Mouse (Mus musculus): ENCODE results near the gene Srsf12. TPM values are rescaled to one million over a fixed set of nuclear protein-coding genes. Genes with fewer than 3 reads are reported as not detected.
A peak's percentile ranks its signal among the peaks of the same experiment; 100 is the strongest.

The Srsf12 gene
- polyA plus RNA-seq, 1 experiment from 2014 or later: 0.16 TPM

DNA sequence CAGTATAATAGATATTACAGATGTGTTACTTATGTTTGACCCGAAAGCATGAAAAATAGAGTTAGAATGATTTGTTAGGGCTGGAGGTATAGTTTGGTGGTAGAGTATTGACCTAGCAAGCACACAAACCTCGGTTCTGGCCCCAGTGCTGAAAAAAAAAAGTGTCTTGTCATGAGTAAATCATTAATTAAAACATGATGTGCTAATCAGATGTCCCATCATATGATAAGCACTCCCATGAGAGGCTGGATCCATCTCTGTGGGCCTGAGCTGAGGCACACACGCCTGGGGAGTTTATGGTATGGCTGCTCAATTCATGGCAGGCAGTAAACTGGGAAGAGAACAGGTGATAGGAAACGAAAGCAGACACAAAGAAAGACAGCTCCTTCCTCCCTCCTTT is 20.8 kb downstream of the Srsf12 start:
- no peak overlapping the region for H3K4me2 ChIP-seq (replicated peaks; ENCODE audit: low read depth, low read length)
- no peak for DNase-seq (ENCODE audit: low spot score)
- no peaks in the 10 kb centered on the region for H3K4me1 ChIP-seq (ENCODE audit: insufficient read depth, low read depth, low read length)
- no peaks in the 10 kb centered on the region for H3K9me3 ChIP-seq (ENCODE audit: low read length)
- H3K4me3 ChIP-seq (ENCODE audit: low read depth, low read length): no peak overlapping the region
- H3K27ac ChIP-seq (ENCODE audit: low read length): no peak overlapping the region
- H3K9ac ChIP-seq (replicated peaks; ENCODE audit: low read depth): no peak overlapping the region
- no peaks in the 10 kb centered on the region for H3K27me3 ChIP-seq (replicated peaks; ENCODE audit: insufficient read depth, low read length)
- H3K36me3 ChIP-seq (ENCODE audit: insufficient read depth, low read length): no peaks in the 10 kb centered on the region
- TF ChIP-seq CTCF (IDR thresholded peaks at IDR 0.05) (no peak), EP300 (IDR thresholded peaks at IDR 0.05) (no peak)
- WGBS: 68% methylated on average over 4 of the region's 4 CpGs
- no peak for ATAC-seq

DNA sequence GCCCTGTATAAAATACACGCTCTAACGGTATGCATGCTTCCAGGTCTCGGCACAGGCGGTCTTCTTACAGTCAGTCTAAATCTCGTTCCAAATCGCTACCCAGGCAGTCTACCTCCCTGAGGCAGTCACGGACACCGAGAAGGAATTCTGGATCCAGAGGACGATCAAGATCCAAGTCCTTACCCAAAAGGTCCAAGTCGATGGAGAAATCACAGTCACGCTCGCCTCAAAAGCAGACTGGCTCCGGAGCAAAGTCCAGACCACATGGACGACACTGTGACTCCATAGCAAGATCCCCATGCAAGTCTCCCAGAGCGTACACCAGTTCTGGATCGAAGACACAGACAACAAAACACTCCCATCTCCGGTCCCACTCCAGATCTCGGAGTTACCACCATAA is 22.1 kb downstream of the Srsf12 start:
- ATAC-seq: no peak
- Histone ChIP-seq H3K27me3 (replicated peaks; ENCODE audit: insufficient read depth, low read length) (no peaks in the 10 kb centered on the region), H3K36me3 (ENCODE audit: insufficient read depth, low read length) (no peaks in the 10 kb centered on the region), H3K27ac (ENCODE audit: low read length) (no peak overlapping the region), H3K9ac (replicated peaks; ENCODE audit: low read depth) (no peak overlapping the region), H3K4me3 (ENCODE audit: low read depth, low read length) (no peak overlapping the region), H3K4me2 (replicated peaks; ENCODE audit: low read depth, low read length) (no peak overlapping the region), H3K4me1 (ENCODE audit: insufficient read depth, low read depth, low read length) (no peaks in the 10 kb centered on the region), H3K9me3 (ENCODE audit: low read length) (no peaks in the 10 kb centered on the region)
- WGBS: 88% methylated on average over 18 of the region's 18 CpGs
- no peak for DNase-seq (ENCODE audit: low spot score)
- TF ChIP-seq CTCF (IDR thresholded peaks at IDR 0.05) (no peak), EP300 (IDR thresholded peaks at IDR 0.05) (no peak)

DNA sequence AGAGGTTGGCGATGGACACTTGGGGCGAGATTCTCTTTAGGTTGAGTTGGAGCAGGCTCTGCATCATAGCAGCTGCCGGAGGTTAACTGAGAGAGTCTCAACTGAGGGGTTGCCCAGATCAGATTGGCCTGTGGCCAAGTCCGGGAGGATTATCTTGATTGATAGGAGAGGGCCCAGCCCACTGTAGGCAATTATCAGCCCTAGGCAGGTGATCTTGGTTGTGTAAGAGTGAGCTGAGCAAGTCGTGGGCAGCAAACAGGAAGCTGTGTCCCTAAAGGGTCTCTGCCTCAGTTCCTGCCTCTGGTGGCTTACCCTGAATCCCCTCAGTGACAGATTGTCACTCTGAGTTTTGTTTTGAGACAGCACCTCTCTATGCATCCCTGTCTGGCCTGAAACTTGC is 33.7 kb downstream of the Srsf12 start:
- Histone ChIP-seq H3K4me1 (ENCODE audit: insufficient read depth, low read depth, low read length) (peaks cover 5% of the 10 kb centered on the region; the same call in 1 of the 2 replicates), H3K4me3 (ENCODE audit: low read depth, low read length) (no peak overlapping the region), H3K27ac (ENCODE audit: low read length) (no peak overlapping the region), H3K4me2 (replicated peaks; ENCODE audit: low read depth, low read length) (no peak overlapping the region), H3K9me3 (ENCODE audit: low read length) (no peaks in the 10 kb centered on the region), H3K27me3 (replicated peaks; ENCODE audit: insufficient read depth, low read length) (no peaks in the 10 kb centered on the region), H3K9ac (replicated peaks; ENCODE audit: low read depth) (no peak overlapping the region), H3K36me3 (ENCODE audit: insufficient read depth, low read length) (peaks cover 19% of the 10 kb centered on the region; the same call in 1 of the 2 replicates)
- 44% methylated on average over 5 of the region's 5 CpGs for WGBS
- TF ChIP-seq CTCF (IDR thresholded peaks at IDR 0.05) (no peak), EP300 (IDR thresholded peaks at IDR 0.05) (no peak)
- ATAC-seq (no peak), DNase-seq (ENCODE audit: low spot score) (no peak)

DNA sequence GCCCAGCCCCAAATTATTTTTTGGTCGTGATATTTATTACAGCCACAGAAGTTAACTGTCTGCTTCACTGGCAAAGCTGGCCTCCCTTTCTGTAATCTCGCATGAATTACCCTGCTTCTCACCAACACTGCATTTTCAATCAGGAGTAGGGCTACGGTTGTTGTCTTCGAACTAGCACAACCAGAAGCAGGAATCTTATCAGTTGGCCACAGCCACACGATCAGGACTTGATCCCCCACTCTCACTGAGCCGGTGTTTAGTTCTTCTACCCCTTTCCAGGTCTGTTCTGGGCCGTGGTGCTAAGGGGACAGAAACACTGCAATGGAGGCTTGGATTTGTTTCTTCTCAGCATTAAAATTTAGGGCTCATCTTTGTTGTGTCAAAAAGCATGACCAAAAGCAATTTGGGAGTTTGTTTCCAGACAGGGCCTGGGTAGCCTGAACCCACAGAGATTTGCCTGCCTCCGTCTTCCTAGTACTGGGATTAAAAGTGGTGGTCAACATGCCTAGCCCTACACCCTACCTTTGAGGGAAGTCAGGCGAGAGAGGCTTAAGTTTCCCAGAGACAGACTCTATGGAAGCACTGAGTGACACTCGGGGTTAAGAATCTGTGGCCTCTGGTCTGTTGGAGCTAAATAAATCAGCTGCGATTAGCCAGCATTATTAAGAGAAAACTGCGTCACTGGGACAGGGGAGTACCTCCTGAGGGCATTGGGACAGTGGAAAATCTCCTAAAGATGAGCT is 34.4 kb downstream of the Srsf12 start:
- no peak overlapping the region for H3K4me2 ChIP-seq (replicated peaks; ENCODE audit: low read depth, low read length)
- H3K4me3 ChIP-seq (ENCODE audit: low read depth, low read length): no peak overlapping the region
- no peaks in the 10 kb centered on the region for H3K27me3 ChIP-seq (replicated peaks; ENCODE audit: insufficient read depth, low read length)
- WGBS: 74% methylated on average over 12 of the region's 12 CpGs
- DNase-seq (ENCODE audit: low spot score) (no peak), ATAC-seq (no peak)
- no peak overlapping the region for H3K27ac ChIP-seq (ENCODE audit: low read length)
- TF ChIP-seq CTCF (IDR thresholded peaks at IDR 0.05) (no peak), EP300 (IDR thresholded peaks at IDR 0.05) (no peak)
- H3K9me3 ChIP-seq (ENCODE audit: low read length): no peaks in the 10 kb centered on the region
- no peak overlapping the region for H3K9ac ChIP-seq (replicated peaks; ENCODE audit: low read depth)
- peaks cover 19% of the 10 kb centered on the region; the same call in 1 of the 2 replicates for H3K36me3 ChIP-seq (ENCODE audit: insufficient read depth, low read length)
- H3K4me1 ChIP-seq (ENCODE audit: insufficient read depth, low read depth, low read length): peaks cover 5% of the 10 kb centered on the region; the same call in 1 of the 2 replicates

DNA sequence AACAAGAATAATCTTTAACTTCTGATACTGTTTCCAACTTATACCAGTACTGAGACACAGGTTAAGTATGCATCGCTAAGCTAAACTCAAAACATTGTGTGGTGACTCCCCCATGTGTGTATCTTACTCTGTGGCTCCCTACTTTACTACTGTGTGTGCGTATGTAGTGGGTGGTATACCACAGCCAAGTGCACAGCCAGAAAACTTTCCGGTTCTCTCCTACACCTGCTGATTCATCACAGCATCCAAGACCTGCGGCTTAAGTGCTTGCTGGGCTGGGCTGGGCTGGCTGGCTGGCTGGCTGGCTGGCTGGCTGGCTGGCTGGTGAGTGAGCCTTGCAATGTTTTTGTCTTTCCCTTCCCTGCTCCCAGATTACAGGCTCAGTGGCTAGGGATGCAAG is 35.1 kb downstream of the Srsf12 start:
- H3K9me3 ChIP-seq (ENCODE audit: low read length): no peaks in the 10 kb centered on the region
- ATAC-seq: no peak
- 70% methylated on average over 4 of the region's 4 CpGs for WGBS
- H3K27me3 ChIP-seq (replicated peaks; ENCODE audit: insufficient read depth, low read length): no peaks in the 10 kb centered on the region
- H3K9ac ChIP-seq (replicated peaks; ENCODE audit: low read depth): no peak overlapping the region
- no peak overlapping the region for H3K4me3 ChIP-seq (ENCODE audit: low read depth, low read length)
- no peak for DNase-seq (ENCODE audit: low spot score)
- peaks cover 19% of the 10 kb centered on the region; the same call in 1 of the 2 replicates for H3K36me3 ChIP-seq (ENCODE audit: insufficient read depth, low read length)
- no peak for TF ChIP-seq CTCF (IDR thresholded peaks at IDR 0.05)
- H3K4me2 ChIP-seq (replicated peaks; ENCODE audit: low read depth, low read length): no peak overlapping the region
- H3K27ac ChIP-seq (ENCODE audit: low read length): no peak overlapping the region
- peaks cover 5% of the 10 kb centered on the region; the same call in 1 of the 2 replicates for H3K4me1 ChIP-seq (ENCODE audit: insufficient read depth, low read depth, low read length)

DNA sequence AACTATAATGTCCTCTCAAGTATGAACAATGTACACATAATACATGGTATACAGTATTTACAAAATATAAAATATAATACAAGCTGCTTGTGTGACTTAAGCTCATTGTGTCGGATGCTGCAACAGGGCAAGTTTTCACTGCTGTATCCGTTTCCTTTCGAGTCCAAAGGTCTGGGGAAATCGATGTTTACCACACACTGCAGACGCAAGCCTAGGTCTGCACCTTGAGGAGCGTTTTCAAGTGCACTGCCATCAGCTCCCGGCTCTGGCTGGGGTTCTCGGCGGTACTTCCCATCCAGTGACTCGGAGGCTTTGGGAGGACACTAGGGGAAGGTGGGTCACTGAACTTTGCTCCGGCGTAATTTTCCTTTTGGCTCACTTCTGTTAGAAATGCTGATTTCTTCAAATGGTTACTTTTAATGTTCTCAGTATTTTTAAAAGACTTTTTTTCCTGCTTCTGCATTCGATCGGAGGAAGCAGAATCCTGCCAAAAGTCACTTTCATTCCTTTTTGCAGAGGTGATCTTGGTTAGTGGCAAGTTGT is 37.1 kb downstream of the Srsf12 start:
- ATAC-seq: no peak
- Histone ChIP-seq H3K4me2 (replicated peaks; ENCODE audit: low read depth, low read length) (peak overlapping the region; percentile 57), H3K36me3 (ENCODE audit: insufficient read depth, low read length) (peaks cover 19% of the 10 kb centered on the region; the same call in 1 of the 2 replicates), H3K9me3 (ENCODE audit: low read length) (no peaks in the 10 kb centered on the region), H3K27ac (ENCODE audit: low read length) (no peak overlapping the region), H3K4me1 (ENCODE audit: insufficient read depth, low read depth, low read length) (peaks cover 9% of the 10 kb centered on the region; the same call in 1 of the 2 replicates), H3K9ac (replicated peaks; ENCODE audit: low read depth) (peak overlapping the region; percentile 29; the same call in 1 of the 2 replicates), H3K4me3 (ENCODE audit: low read depth, low read length) (peak overlapping the region; percentile 100), H3K27me3 (replicated peaks; ENCODE audit: insufficient read depth, low read length) (no peaks in the 10 kb centered on the region)
- TF ChIP-seq EP300 (IDR thresholded peaks at IDR 0.05) (no peak), CTCF (IDR thresholded peaks at IDR 0.05) (no peak)
- no peak for DNase-seq (ENCODE audit: low spot score)
- 58% methylated on average over 14 of the region's 14 CpGs for WGBS
